Mouse (Mus musculus): Measurements from ENCODE around the gene Gm9844.
"Not testable (repeated sequence)": the region's sequence is repeated elsewhere in the genome, so short reads cannot be mapped to it uniquely, and the experiment has no call there.

Gene Gm9844

DNA sequence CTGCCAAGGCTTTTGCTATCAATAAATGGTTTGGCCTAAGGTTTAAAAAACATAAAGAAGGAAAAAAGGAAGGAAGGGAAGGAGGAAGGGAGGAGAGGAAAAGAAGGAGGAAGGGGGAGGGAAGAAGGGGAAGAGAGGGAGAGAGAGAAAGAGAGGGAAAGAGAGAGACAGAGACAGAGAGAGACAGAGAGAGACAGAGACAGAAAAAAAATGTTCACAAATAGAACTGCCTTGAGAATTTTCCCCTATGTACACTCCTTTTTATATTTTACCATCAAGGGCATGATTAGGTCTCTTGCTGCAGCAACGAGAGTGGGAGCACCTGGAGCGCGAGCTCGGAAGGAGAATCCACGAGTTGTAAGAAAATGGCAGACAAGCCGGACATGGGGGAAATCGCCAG lies at the start of gene Gm9844:
TSS of gene Gm9844 (plus strand) at position 301 of the 400 bp plus-strand sequence.
- no peak for DNase-seq (ENCODE audit: low read depth, low spot score)

DNA sequence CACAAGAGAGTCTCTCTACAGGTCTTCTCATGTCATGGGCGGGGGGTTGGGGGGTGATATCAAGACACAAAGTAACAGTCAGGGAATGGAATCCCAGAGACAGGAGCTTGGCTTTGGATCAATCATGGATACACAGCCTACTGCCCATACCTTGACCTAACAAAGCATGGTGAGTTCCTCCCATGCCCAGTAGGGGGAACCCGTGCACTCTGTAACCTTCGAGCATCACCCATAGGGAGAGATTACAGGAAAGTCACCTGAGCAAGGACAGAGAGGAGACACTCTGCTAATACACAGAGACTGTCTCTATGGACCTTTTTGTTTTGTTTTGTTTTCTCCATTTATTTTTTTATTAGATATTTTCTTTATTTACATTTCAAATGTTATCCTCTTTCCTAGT lies 44.5 kb upstream of the Gm9844 start:
- peak; percentile 75 for DNase-seq (ENCODE audit: low read depth, low spot score)

DNA sequence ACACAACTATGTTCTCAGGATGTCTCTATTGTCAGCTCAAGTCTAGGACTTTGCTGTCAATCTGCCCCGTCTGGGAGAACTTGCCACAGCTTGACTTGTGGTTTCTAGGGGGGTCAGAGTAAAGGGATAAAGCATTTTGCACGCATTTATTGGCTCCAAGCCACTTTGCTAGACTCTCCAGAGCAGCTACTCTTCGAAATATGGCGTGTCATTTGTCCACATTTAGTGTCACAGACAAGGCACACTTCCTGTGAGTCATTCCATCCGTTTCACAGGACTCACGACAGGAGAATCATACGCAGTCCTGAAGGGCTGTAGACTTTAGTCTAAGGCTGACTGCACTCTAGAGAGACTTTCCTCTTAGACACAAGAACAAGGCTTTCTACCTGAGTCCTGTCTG lies 37.6 kb upstream of the Gm9844 start:
- DNase-seq (ENCODE audit: low read depth, low spot score): no peak

DNA sequence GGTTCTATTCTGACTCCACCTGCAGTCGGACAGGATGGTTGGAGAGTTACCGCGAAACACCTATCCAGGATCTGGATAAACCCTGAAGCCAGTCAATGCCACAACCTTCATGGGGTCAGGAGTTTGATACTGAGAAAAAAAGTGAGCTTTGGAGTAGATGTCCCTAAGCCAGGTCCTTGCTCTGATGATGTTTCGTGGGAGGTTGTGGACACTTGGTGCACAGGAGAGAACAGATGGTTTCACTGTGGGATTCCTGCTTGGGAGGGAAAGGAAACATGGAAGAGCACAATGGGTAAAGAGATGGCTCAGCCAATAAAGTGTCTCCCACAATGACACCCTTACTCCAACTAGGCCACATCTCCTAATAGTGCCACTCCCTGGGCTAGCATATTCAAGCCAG lies 34.8 kb upstream of the Gm9844 start:
- no peak for DNase-seq (ENCODE audit: low read depth, low spot score)

DNA sequence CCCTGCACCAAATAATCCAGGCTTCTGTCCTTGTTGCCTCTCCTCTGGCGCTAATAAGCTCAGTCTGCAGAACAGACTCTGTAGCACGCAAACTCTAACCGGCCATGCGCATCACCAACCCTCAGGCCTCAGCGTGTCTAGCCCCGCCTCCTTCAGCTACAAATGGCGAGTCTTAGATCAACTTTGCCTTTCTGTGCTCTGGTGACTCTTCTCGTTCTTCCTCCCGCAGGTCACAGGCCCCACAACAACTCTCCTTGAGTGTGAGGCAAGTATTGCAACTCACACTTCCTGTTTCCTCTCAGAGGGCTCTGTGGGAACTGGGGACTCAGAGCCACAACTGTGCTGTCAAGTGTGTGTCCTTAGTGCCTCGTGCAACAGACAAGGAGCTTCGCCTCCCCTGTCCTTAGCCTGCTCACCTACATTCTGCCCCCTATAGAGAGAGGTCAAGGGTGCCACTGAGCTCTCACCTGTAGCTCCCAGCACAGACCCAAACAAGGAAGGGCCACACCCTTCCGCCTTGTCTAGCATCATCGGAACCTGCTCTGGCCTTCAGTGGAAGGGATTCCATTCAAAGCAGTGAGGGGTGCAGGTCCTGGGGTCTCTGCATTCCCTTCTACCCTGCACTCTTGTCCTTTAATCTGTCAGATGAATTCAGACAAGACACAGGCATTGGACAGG lies 23.1 kb upstream of the Gm9844 start:
- DNase-seq (ENCODE audit: low read depth, low spot score): not testable (repeated sequence)

DNA sequence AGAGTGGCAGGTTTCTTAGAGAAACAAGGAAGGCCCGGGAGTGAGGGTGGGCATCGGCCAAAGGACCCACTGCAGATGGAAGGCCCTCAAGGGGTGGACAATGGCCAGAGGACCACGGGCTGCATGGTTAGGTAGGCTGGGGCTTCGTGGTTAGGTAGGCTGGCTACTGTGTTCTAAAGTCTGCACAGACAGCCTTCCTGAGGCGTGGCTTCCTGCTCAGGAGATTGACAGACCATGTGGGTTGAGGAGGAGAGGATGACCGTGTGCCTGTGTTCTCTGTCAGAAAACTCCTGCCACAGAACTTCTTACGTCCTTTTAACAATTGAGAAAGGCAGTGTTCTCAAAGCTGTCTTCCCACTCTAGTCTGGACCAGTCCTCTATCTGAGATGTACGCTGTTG lies 22.6 kb upstream of the Gm9844 start:
- DNase-seq (ENCODE audit: low read depth, low spot score): no peak

DNA sequence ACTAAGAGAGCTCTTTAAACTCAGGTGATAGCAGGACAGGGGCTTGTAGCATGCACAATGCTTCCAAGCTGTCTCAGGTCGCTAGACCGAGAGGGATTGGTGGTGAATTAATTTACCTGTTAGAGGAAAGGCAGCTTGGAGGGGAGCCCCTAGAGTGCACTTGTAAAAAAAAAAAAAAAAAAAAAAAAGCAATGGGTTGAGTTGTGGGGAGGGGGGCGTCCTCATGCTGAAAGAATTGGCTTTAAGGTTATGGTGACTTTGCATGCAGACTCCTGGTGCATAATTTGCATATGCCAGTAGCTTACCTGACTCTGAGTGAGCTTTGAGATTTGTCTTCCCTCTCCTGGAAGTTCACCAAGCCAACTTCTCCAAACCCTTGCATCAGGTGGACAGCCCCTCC lies 21.7 kb upstream of the Gm9844 start:
- DNase-seq (ENCODE audit: low read depth, low spot score): no peak

DNA sequence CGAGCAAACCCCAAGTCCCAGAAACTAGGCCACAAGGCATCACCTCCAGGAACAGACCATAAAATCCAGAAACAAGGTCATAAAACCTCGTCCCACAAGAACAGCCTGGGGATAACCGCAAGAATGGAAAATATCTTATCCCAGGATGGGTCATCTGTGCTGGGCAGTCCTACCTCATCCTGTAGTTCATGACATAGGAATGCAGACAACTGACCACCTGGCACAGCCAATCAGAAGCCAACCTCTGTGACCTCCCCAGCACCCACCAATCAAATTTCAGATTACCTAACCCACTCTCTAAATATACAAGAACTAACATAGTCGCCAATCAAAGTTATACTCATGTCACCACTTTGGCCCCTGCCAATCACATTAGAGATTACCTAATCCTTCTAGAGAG lies 21.0 kb upstream of the Gm9844 start:
- DNase-seq (ENCODE audit: low read depth, low spot score): no peak

DNA sequence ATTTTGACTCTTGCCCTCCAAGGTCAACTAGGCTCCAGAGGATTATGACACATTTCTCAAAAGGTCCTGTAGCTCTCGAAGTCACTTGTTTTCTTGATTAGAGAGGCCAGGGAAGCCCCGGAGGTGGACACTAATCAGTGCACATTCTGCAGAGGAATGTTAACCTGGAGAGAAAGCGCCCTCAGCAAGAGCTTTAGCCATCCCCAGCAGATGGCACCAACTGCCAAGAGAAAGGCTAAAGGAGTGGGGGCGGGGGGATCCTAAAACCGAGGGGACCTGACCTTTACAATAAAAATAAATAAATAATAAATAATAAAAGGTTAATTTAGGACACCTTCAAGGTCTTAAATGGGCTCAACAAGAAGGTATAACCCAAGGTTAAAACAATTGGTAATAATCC lies 17.9 kb upstream of the Gm9844 start:
- no peak for DNase-seq (ENCODE audit: low read depth, low spot score)

DNA sequence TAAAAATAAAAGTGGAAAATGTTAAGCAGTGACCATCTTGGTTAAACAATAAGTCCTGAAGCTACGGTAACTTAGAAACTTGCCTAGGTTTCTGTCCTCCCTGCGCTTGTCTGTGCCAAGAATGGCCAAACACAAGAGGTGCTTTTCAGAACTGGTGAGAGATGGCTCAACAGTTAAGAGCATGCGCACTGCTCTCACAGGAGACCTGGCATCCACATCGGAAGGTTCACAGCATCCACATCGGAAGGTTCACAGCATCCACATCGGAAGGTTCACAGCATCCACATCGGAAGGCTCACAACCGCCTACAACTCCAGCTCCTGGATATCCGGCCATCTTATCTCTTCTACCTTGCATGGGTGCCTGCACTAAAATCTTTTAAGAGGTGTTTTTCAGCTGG lies 16.8 kb upstream of the Gm9844 start:
- DNase-seq (ENCODE audit: low read depth, low spot score): no peak

DNA sequence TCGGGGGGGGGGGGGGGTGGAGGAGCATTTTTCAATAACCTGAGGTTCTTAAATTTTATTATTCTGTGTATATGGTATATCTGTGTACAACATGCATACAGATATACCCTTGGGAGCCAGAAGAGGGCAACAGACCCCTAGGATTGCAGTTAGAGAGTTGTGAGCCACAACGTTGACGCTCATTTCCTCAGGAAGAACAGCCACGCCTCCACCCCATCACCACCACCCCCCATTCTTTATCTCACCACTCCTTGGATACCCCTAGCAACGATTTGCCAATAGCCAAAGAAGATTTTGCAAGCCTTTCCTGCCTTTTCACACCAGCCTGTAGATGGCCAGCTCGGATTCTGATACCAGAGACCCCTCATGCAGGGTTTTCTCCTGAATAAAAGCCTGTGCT lies 16.3 kb upstream of the Gm9844 start:
- no peak for DNase-seq (ENCODE audit: low read depth, low spot score)

DNA sequence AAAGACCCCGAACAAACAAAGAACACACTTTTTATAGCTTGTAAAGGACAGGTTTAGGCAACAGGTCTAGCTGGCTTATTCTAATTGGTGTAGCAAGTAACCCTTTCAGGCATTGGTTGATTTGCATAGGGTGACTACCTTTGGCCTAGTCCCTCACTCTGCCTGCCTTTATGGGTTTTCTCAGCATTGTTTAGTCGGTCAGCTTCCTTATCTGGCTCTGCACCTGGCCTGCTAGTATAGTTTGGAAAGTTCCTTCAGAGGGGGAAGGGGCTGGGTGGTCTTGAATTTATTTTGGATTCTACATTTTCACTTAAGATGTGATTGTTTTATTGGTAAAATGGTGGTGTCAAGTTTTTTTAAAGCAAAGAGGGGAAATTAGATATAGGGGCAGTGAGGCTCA lies 15.4 kb upstream of the Gm9844 start:
- not testable (repeated sequence) for DNase-seq (ENCODE audit: low read depth, low spot score)

DNA sequence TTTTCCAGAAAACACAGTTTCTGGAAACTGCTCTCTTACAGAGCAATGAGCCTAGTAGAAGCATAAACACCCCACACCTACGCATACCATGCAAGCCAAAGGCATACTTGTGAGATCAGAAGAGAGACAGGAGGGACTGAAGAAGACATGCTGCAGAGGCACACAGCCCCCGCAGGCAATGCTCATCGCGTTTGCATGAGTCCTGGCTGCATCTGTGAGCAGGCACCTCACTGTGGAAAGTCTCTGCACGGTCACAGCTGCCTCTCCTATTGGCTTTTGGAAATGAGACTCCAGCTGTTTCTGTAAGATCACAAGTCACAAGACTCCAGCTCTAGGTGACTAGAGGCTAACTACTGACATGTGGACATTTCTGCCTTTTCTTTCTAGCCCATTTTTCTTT lies 11.9 kb upstream of the Gm9844 start:
- no peak for DNase-seq (ENCODE audit: low read depth, low spot score)

DNA sequence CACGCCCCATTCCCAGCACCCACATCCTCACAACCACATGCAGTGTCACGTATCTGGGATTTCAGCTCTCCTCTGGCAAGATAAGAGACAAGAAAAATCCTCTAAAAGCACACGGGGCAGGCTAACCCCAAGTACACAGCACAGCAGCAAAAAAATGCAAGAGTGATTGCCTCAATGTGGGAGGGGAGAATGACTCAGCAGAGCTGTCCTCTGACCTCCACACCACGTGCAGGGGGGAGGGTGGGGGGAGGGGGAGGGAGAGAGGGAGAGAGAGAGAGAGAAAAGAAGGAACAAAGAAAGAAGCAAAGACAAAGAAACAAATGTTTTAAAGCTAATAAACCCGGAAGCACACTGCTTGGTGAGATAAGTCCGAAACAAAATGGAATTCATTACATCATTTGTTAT lies 11.1 kb upstream of the Gm9844 start:
- no peak for DNase-seq (ENCODE audit: low read depth, low spot score)

DNA sequence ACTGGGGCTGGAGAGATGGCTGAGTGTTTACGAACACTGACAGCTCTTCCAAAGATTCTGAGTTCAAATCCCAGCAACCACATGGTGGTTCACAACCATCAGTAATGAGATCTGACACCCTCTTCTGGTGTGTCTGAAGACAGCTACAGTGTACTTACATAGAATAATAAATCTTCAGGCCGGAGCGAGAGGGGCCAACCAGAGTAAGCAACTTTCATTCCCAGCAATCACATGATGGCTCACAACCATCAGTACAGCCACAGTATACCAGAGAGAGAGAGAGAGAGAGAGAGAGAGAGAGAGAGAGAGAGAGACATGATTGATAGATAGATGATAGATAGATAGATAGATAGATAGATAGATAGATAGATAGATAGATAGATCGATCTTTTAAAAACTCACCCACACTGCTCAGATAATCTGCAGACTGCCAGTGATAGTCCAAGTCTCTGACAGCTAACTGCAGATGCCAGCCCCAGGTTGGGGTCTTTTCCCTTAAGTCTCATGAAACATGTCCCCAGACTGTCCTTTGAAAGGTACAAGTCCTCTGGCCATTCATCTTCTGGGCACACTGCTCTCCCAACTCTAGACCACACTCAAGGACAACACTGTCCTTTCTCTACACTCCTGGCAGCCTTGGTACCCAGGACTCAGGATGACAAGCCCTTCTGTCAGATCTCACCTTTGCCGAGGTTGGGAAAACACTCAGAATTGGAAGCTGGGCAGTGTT lies 10.3 kb upstream of the Gm9844 start:
- DNase-seq (ENCODE audit: low read depth, low spot score): no peak

DNA sequence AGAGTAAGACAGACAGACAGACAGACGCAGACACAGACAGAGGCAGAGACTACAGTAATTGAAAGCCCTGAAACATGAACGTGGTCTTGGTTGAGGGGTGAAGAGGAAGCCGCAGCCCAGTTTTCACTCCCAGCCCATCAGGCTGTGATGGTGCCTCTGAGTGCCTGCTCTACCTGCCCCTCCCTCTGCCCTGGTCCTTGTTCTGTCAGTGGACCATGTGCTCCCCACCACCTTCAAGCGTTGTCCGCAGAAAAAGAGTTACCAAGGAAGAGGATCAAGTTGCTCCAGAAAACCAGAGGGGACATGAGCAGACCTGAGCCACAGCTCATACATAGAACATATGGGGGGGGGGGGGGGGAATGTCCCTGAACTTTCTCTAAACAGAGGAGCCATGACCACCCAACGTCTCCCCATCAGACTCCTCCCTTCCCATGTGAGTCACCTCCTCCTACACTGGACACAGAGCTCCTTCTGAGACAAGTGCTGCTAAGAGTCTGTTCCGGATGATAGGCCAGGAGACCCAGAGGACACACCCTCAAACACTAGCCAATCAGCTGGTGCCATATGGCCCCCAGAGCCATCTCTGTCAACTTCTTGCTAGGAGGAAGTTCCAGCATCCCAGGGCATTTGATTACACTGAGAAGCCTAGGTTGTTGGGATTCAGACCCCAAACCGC lies 9.3 kb upstream of the Gm9844 start:
- DNase-seq (ENCODE audit: low read depth, low spot score): no peak

DNA sequence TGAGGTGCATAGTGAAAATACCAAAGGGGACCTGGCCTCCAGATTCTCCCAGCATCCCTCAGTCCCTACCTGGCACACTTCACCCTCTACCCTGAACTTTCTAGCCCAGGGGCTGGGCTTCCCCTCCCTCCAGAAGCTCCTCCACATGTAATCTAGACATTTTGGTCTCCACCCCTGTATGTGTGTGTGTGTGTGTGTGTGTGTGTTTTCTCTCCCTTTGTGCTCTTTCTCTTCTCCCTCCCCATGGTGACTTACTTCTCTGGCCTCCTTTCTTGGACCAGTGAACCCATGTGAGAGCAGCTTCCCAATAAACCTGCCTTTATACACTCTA lies 8.8 kb upstream of the Gm9844 start:
- no peak for DNase-seq (ENCODE audit: low read depth, low spot score)

DNA sequence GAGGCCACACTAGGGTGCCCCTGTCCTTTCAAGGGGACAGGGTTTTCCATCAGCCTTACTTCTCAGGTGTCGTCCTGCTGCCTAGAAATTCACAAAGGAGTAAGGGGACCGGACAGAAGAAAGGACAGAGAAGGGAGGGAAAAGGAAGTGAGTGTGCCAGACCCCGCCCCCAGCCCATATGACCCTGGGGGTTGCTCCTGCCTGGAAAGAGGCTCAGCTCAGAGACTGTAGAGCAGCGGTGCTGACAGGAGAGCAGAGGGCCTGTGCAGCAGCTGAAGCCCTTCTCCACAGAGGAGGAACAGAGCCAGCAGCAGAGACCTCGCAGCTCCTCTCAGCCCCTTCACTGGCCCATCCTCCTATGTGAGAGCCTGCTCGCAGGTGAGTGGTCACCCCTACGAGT lies 8.3 kb upstream of the Gm9844 start:
- DNase-seq (ENCODE audit: low read depth, low spot score): no peak

DNA sequence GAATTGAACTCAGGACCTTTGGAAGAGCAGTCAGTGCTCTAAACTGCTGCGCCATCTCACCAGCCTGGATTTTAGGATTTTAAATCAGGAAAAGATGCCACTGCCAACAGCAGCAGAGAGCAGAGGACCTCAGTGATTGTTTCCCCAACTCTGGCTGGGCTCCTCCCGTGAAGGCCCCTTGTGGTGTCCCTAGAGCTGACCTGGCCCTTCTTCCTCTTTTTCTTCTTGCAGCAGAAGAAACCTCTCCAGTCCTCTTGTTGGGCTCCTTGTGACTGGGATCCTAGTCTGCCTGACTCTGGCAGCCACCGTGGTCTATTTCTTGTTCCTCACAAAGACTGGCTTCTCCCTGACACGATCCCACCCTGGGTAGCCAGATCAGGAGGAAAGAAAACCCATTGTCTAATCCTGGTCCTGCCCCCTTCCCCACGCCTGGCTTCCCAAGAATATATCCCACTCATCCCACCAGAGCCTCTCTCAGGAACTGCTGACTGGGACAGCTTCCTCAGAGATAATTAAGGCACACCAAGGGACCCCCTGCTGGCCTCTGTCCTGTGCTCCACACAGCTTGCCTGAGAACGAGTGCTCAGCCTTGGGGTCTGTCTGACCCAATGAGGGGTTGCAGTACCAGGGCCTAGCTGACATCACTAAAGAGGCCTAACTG lies 5.4 kb upstream of the Gm9844 start:
- no peak for DNase-seq (ENCODE audit: low read depth, low spot score)

DNA sequence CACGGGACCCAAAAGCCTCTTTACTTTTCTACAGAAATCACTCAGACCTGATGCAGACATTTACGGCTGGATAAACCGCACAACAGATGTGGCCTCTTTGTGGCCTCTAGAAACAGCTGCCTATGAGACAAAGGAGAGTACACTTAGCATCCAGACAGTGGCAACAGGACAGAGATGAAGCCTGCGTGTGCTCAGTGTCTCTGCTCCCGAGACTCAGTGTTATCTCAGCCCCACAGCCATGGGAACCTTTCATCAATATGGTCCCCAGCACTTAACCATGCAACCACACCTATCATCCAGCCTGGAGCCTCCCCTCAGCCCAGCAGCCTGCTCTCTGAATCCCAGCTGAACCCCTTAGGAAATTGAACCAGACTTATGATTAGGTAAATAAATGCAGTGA lies 2.8 kb upstream of the Gm9844 start:
- no peak for DNase-seq (ENCODE audit: low read depth, low spot score)

DNA sequence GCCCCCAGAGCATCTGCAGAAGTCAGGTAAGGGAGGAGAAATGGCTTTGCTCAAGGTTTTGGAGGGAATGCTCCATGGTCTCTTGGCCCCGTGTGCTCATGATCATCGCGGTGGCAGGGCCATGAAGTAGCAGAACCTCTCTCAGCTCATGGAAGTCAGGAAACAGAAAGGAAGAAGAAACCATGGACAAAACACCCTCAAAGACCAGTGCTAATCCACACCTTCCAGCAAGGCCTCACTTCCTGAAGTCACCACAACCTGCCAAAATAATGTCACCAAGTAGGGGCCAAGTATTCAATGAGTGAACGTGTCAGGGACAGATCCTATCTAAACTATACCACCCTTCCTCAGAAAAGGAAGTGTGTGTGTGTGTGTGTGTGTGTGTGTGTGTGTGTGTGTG lies 840 bp downstream of the Gm9844 start:
- no peak for DNase-seq (ENCODE audit: low read depth, low spot score)

DNA sequence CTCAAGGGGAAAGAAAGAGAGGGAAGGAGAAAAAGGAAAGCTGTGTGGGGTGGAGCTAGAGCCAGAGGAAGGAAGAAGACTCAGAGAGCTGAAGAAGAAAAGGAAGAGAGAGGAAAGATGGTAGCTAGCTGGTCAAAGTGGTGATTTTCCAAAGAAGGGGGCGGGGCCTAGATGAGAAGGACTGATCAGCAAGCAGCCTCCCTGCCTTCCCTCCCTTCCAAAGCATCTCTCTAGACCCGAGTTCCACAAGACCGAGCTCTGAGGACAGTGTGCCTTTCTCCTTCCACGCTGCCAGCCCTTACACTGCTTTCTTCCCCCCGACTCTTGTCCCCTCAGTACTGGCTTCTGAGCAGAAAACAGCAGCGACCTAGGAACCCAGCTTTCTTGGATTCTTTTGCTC lies 2.1 kb downstream of the Gm9844 start:
- no peak for DNase-seq (ENCODE audit: low read depth, low spot score)

DNA sequence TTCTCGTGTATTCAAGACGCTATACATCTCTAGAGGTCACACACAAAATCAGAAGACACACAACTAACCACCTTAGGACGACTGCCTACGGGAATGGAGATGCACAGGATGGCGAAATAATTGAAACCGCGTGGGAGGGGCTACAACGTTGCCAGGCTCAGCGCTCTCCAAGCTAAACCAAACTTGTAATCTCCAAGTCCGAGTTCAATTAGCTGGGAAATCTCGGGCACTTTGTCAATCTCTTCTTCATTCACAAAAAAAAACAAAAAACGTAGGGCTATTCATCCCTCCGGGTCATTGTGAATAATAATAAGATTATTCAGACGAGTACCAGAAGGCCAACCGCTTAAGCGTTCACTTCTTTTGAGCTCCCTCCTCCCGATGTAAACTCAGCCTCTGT lies 7.1 kb downstream of the Gm9844 start:
- DNase-seq (ENCODE audit: low read depth, low spot score): no peak

All from retina, postnatal 7 days (tissue).